Mouse (Mus musculus) heart, adult 11 months (tissue): ENCODE data around the gene Acad11.

Experiments
- DNase-seq: peaks from one replicate; pipeline ENCODE4 v3.0.0; 2022

The Acad11 gene

GRCm38 (mm10) chr9:104152121-104152520, 88.9 kb downstream of the Acad11 start:
- peak; percentile 59 for DNase-seq

DNA sequence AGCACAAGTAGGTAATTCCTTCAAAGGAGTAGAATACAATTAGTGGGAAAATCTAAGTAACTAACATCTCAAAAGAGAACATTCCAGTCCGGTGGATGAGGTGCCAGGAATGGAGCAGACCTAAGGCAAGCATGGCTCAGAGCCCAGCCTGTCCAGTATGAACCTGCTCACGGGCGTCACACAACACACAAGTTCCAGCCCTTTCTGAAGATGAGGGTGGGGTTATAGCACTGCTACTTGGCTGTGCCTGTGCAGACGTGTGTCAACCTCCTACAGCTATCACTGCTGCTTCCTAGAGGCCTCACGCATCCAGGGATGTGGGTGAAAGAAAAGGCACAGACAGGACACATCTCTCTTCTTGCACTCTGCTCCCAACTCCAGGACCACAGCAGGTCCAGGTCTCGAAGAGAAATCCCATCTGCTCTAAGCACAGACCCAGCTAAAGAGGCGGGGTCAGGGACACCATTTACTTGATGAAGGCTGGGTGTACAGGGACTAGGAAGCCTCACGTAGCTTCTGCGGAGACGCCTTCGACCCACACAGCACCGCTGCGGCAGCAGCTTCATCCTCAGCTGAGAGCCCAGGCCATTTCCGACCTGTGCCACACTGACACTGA, 92.0 kb downstream of the Acad11 start:
- DNase-seq: peak; percentile 87

DNA sequence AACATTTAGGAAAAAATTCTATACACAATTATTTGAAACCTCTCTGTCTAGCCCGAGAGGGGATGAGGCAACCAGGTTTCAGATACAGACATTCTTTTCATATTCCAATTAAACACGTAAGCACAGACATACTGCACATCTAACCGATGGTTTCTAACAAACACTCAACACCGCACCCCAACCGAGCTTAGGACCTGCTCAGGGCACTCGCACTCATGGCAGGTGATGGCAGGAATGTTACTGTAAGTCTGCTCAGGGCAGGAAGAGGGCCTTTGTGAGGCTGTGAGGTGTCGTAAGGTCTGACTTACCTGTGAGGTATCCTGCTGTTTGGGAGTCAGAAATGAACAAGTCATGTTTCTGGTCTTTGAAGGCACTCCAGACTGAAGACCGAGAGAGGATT, 93.3 kb downstream of the Acad11 start:
- peak; percentile 85 for DNase-seq

DNA sequence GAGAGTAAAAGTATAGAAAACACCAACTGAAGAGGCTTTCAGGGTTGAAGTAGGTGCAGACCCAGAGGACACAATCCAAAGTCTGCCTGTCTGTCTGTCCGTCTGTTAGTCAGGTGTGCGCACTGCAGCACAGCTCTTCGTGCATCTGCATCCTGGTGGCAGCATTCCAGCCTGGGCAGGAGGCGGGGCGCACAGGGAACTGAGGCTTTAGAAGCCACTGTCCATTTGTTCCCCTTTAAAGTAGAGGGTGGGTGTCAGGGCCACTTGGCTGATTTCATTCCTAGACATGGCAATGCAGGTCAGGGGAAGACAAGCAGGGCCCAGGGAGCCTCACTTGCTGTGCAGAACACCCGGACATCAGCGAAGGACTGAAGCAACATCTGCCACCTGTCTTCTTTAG, 94.1 kb downstream of the Acad11 start:
- DNase-seq: peak; percentile 77

DNA sequence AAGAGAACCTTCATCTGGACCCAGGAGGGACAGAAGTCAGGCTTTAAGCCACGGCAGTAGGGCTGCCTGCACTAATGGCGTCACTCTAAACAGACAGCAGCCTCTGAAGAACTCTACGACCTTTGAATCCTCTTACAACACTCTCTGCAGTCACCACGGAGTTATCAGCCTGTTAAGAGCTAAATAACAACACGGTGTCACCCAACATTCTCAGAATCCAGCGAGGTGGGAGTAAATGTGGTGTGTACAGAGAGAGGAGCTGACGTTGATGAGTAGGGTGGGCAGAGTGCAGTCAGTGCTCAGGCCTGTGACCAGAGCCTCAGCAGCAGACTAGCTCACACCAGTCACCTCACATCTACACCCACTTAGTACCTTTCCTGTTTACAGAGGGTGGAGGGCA, 97.9 kb downstream of the Acad11 start:
- DNase-seq: peak; percentile 80

GRCm38 (mm10) chr9:104164194-104164593, 101.0 kb downstream of the Acad11 start:
- DNase-seq: peak; percentile 42

- DNase-seq: no peak
Measured at GRCm38 (mm10) chr9:104165926-104166325, 102.7 kb downstream of the Acad11 start.

DNA sequence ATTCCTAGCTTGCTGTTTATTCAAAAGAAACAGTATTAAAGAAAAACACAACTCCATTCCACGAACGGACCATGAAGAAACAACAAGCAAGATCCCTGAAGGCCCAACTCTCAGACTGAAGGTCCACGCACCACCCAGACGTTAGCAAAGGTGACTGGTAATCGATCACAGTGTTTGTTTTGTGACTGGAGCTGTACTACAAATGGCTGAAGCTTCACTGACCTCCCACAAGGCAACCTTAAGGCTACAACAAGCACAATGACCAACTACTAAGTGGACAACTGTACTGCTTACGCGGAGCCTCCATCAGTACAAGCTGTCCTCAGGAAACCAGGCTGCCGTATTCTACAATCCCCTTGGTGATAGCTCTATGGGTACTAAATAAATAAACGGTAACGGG, 106.8 kb downstream of the Acad11 start:
- peak; percentile 51 for DNase-seq

GRCm38 (mm10) chr9:104171651-104172050, 108.5 kb downstream of the Acad11 start:
- no peak for DNase-seq

DNA sequence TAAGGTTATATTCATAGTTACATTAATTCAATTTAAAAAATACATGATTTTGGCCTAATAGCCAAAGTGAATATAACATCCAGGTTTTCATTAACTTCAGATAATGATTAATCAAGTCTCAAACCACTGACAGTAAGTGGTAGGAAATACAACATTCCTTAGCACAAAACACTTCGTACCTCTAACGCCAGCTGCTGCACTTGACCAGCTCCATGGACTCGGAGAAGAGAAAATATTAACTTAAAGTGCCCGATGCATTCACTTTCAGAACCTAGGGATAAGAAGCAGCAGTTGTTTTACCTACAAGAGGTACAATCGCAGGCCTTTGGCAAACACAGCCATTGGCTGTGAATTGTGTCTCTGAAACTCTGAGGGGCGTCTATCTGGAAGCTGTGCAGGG, 109.2 kb downstream of the Acad11 start:
- DNase-seq: peak; percentile 16
